Mouse (Mus musculus): ENCODE measurements at regions not wholly inside any gene's neighbourhood (a gene's known extent, or its start where the extent isn't known, plus 50 kb on each side); places are given as distances from the start of the nearest gene placed in this dataset.

DNA sequence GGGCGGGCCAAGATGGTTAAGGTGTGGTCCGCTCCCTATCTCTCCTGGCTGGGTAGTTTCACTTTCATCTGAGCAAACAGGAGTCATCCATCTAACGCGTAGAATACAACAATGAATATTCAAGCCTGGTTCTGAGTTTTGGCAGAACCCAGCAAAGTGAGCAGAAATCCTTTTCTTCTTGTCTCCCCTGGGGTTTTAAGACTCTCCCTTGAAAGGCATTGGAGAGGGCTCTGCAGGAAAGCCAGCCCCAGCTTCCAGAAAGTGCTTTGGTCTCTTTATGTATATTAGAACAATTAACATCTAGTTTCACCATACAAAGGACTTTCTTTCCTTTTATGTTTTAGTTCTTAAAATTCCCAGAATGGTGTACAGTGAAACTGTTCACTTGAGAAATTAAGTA is 458.5 kb upstream of the Gm765 start:
- no peak for ATAC-seq
- no peaks in the 10 kb centered on the region for H3K9me3 ChIP-seq (replicated peaks)
- WGBS = 62% methylated on average over 4 of the region's 4 CpGs

DNA sequence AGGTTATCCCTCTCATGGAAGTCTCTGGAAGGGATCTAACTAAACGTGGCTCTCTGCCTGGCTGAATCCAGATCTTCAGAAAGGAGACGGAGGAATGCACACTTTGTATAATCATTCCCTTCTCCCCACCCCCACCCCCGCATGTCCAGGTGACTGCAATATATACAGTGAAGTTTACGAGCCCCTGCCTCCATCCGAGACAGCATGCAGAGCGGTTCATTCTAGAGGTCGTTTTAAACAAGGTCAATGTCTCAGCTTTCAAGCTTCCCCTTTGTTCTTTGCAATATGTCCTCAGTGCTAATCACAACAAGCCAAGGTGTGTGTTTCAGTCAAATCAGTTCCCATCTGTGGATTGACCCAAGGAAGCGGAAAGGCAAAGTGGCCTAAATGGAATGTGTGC is 457.5 kb upstream of the Gm765 start:
- no peak for ATAC-seq
- WGBS = 79% methylated on average over 8 of the region's 8 CpGs

More for the DNA sequence above, 458.5 kb upstream of the Gm765 start:
- peaks cover 2% of the 10 kb centered on the region; the same call in 1 of the 2 replicates for H3K4me1 ChIP-seq
- no peak overlapping the region for H3K27ac ChIP-seq
- H3K4me2 ChIP-seq = no peak overlapping the region
- no peak overlapping the region for H3K9ac ChIP-seq
- no peak overlapping the region for H3K4me3 ChIP-seq
- H3K36me3 ChIP-seq (ENCODE audit: poor library complexity, severe bottlenecking) = no peaks in the 10 kb centered on the region
- H3K27me3 ChIP-seq = no peaks in the 10 kb centered on the region

DNA sequence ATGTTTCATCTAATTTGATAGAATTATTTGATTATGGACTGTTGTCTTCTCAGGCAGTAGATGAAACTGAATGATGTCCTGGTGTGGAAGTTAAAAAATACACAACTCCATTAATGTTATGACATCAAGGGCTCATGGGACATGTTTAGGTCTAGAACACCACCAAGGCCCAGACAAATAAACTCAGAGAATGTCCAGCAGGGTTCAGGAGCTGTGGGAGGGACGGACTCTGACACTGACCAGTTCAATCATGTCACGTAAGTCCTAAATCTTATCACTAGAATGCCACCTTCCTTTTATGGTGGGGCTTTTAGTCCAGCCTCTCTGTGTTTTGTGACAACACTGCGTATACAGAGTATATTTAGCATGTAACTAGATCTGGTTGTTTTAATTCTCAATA is 455.2 kb upstream of the Gm765 start:
- no peak for ATAC-seq
- Histone ChIP-seq H3K9me3 (replicated peaks) (no peaks in the 10 kb centered on the region), H3K4me2 (no peak overlapping the region), H3K4me3 (no peak overlapping the region), H3K9ac (no peak overlapping the region), H3K4me1 (peaks cover 2% of the 10 kb centered on the region; the same call in 1 of the 2 replicates), H3K27ac (no peak overlapping the region), H3K27me3 (no peaks in the 10 kb centered on the region), H3K36me3 (ENCODE audit: poor library complexity, severe bottlenecking) (no peaks in the 10 kb centered on the region)
- WGBS = 93% methylated on average over 3 of the region's 3 CpGs

More for the DNA sequence above, 457.5 kb upstream of the Gm765 start:
- H3K4me2 ChIP-seq = no peak overlapping the region
- no peaks in the 10 kb centered on the region for H3K27me3 ChIP-seq
- no peaks in the 10 kb centered on the region for H3K9me3 ChIP-seq (replicated peaks)
- no peak overlapping the region for H3K4me3 ChIP-seq
- H3K4me1 ChIP-seq = peaks cover 2% of the 10 kb centered on the region; the same call in 1 of the 2 replicates
- H3K36me3 ChIP-seq (ENCODE audit: poor library complexity, severe bottlenecking) = no peaks in the 10 kb centered on the region
- no peak overlapping the region for H3K27ac ChIP-seq
- H3K9ac ChIP-seq = no peak overlapping the region

DNA sequence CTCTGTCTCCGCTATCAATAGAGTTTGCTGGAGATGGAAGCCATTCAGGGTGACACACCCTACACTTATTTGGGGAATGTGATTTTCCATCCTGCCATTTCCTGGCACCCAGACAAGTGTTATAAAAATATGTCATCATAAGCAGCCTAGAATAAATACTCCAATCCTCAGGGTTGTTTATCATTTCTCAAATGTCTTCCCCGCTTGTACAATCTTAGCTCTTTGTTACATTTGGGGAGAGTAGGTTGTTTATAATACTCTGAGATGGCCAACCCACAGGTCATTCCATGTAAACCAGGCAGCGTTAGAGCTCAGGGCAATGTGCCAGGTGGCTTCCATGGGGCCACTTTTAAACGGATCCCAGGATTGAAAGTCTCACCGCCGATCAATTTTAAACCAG is 454.8 kb upstream of the Gm765 start:
- Histone ChIP-seq H3K36me3 (ENCODE audit: poor library complexity, severe bottlenecking) (no peaks in the 10 kb centered on the region), H3K27ac (no peak overlapping the region), H3K9me3 (replicated peaks) (no peaks in the 10 kb centered on the region), H3K9ac (no peak overlapping the region), H3K4me2 (no peak overlapping the region), H3K4me3 (no peak overlapping the region), H3K27me3 (no peaks in the 10 kb centered on the region), H3K4me1 (peaks cover 2% of the 10 kb centered on the region; the same call in 1 of the 2 replicates)
- ATAC-seq = no peak
- whole genome bisulfite sequencing = 83% methylated on average over 6 of the region's 6 CpGs

DNA sequence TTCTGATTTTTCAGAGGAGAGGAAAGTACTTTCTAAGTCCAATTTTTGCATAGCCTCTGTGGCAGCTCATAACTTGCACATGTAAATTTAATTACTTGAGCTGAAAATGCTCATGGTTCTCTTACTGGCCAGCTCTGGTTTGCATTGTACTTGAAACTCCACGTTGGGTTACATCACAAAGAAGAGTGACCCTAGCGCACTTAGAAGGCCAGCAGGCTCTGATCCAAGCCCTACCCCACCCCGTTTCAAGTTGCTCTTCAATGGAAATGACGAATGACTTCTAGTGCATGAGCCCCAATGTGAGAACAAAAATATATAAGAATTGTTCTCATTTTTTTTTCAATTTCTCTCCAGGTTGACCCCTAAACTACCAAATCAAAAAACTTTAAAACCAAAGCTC is 454.1 kb upstream of the Gm765 start:
- ATAC-seq = no peak
- H3K4me1 ChIP-seq = peaks cover 2% of the 10 kb centered on the region; the same call in 1 of the 2 replicates
- no peak overlapping the region for H3K4me3 ChIP-seq
- H3K27me3 ChIP-seq = no peaks in the 10 kb centered on the region
- no peaks in the 10 kb centered on the region for H3K36me3 ChIP-seq (ENCODE audit: poor library complexity, severe bottlenecking)
- no peaks in the 10 kb centered on the region for H3K9me3 ChIP-seq (replicated peaks)
- H3K4me2 ChIP-seq = no peak overlapping the region
- no peak overlapping the region for H3K27ac ChIP-seq
- H3K9ac ChIP-seq = no peak overlapping the region
- WGBS = 72% methylated on average over 4 of the region's 4 CpGs

DNA sequence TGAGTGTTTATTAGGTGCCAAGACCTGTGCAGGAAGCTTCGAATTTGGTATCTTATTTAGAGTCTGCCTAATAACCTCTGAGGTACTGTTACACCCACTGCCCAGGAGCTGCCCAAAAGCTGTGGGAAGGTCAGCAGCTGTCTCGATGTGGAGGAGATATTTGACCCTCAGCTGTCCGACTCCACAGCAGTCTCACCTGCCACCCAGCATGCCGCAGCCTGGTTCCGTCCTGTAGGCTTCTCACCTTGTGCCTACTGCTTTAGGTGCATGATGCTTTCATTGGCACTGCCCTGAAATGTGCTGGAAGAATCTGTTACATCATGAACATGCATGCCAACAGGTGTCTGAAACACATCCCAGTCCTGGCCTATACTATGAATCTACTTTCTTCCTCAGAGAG is 444.9 kb upstream of the Gm765 start:
- H3K4me2 ChIP-seq = no peak overlapping the region
- no peaks in the 10 kb centered on the region for H3K9me3 ChIP-seq (replicated peaks)
- no peak overlapping the region for H3K4me3 ChIP-seq
- H3K27me3 ChIP-seq = no peaks in the 10 kb centered on the region
- no peaks in the 10 kb centered on the region for H3K4me1 ChIP-seq
- H3K27ac ChIP-seq = no peak overlapping the region
- no peak for ATAC-seq
- whole genome bisulfite sequencing = 89% methylated on average over 5 of the region's 5 CpGs
- no peak overlapping the region for H3K9ac ChIP-seq
- H3K36me3 ChIP-seq (ENCODE audit: poor library complexity, severe bottlenecking) = no peaks in the 10 kb centered on the region

DNA sequence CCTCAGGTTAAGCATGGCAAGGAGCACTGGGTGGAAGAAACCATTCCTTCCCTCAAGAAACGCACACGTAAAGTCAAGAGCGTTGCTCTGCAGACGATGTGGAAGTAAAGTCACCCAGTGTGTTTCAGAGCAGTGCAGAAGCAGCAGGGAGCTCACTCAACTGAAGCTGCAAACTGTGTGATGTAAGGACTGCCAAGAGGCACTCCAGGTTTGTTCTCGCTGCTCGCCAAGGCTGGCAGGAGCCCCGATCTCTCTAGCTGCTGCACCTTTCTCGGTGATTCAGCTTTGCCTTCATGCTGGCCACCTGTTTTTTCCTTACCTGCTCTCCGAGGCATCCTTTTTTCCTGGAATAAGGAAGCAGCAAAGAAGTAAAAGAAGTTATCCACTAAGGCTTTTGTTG is 439.5 kb upstream of the Gm765 start:
- ATAC-seq = no peak
- Histone ChIP-seq H3K4me2 (no peak overlapping the region), H3K9ac (no peak overlapping the region), H3K27me3 (peaks cover 27% of the 10 kb centered on the region), H3K27ac (no peak overlapping the region), H3K36me3 (ENCODE audit: poor library complexity, severe bottlenecking) (no peaks in the 10 kb centered on the region), H3K4me3 (no peak overlapping the region), H3K4me1 (no peaks in the 10 kb centered on the region), H3K9me3 (replicated peaks) (no peaks in the 10 kb centered on the region)
- whole genome bisulfite sequencing = 84% methylated on average over 9 of the region's 9 CpGs

DNA sequence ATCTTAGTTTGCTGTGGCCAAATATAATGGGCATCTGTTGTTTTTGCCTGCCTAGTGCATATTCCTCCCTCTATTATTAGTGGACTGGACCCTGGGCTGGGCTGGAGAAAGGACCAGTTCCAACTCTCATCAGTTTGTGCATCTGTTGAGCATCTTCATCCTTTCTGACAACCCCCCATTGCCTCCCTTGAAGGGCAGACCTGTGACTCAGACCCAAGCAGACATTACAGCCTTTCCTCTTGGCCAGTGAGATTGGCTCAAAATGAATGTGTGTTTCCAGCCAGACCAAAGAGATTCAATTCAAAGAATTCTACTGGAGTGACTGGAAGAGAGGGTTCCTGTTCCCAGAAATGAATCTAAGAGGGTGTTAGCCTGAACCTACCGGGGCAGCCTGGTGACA is 433.2 kb upstream of the Gm765 start:
- no peak overlapping the region for H3K4me2 ChIP-seq
- no peak for ATAC-seq
- no peaks in the 10 kb centered on the region for H3K36me3 ChIP-seq (ENCODE audit: poor library complexity, severe bottlenecking)
- H3K9me3 ChIP-seq (replicated peaks) = no peaks in the 10 kb centered on the region
- no peak overlapping the region for H3K9ac ChIP-seq
- no peak overlapping the region for H3K4me3 ChIP-seq
- 89% methylated on average over 1 of the region's 1 CpGs for WGBS
- H3K27ac ChIP-seq = no peak overlapping the region
- H3K4me1 ChIP-seq = no peaks in the 10 kb centered on the region
- H3K27me3 ChIP-seq = peaks cover 70% of the 10 kb centered on the region

DNA sequence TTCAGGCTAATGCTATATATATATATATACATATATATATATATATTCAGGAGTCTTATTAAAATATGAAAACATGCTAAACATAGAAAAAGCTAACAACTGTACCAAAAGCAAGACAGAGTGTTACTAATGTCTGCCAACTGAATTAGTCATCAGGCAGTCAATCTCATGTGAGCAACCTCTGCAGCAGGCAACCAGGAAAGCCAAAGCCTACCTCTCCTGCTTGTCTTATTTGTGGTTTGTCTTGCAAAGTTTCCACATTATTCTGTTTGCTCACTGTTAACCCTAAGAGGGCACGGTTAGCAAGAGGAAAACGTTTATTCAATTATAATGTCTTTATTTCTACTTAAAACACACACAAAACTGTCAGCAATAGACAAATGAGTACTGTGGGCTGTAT is 427.4 kb upstream of the Gm765 start:
- no peak overlapping the region for H3K27ac ChIP-seq
- ATAC-seq = no peak
- no peak overlapping the region for H3K9ac ChIP-seq
- H3K4me1 ChIP-seq = peaks cover 25% of the 10 kb centered on the region
- H3K36me3 ChIP-seq (ENCODE audit: poor library complexity, severe bottlenecking) = no peaks in the 10 kb centered on the region
- H3K27me3 ChIP-seq = peaks cover 68% of the 10 kb centered on the region
- no peaks in the 10 kb centered on the region for H3K9me3 ChIP-seq (replicated peaks)
- H3K4me2 ChIP-seq = no peak overlapping the region
- no peak overlapping the region for H3K4me3 ChIP-seq
- 84% methylated on average over 2 of the region's 2 CpGs for WGBS

DNA sequence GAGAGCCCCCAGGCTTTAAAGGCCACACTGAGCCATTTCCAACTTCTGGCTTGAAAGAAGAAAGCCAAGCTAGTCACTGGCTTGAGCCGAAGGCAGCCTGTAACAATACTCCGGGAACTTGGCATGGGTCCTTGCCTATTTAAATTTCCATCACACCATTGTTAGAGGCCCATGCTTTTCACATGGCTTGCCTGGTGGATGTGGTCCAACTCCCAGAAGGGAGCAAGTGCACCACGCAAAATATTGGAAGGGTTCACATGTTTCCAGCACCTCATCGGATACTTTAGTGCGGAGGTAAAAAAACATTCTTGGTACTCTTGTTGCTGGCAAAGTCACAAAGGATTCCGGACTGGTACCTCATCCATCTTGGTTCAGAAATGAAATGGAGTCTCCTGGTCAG is 426.8 kb upstream of the Gm765 start:
- no peak overlapping the region for H3K27ac ChIP-seq
- no peak overlapping the region for H3K4me3 ChIP-seq
- no peaks in the 10 kb centered on the region for H3K36me3 ChIP-seq (ENCODE audit: poor library complexity, severe bottlenecking)
- H3K4me1 ChIP-seq = peaks cover 25% of the 10 kb centered on the region
- peaks cover 64% of the 10 kb centered on the region for H3K27me3 ChIP-seq
- H3K4me2 ChIP-seq = no peak overlapping the region
- no peak for ATAC-seq
- H3K9ac ChIP-seq = no peak overlapping the region
- WGBS = 48% methylated on average over 6 of the region's 6 CpGs
- H3K9me3 ChIP-seq (replicated peaks) = no peaks in the 10 kb centered on the region

DNA sequence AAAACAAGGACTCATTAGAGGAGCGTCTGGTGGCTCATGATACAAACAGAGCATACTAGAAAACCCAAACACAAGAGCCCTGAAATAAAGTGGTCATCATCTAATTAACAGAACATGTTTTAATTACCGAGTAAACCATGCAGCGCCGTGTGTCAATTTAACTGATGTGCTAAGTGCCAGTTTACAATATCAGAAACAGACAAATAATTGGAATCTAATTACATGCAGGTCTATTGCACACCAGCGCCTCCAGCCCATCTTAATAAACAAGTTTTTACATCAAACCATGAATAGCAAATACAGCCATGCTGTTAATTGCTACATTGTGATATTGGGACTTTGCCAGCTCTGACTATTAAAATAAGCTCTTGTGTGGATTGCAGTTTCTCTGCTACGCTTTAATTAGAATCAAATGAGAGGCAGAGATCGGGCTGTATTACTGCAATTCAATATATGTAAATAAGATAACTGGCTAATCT is 425.3 kb upstream of the Gm765 start:
- Histone ChIP-seq H3K4me1 (peaks cover 25% of the 10 kb centered on the region), H3K9ac (no peak overlapping the region), H3K27ac (no peak overlapping the region), H3K9me3 (replicated peaks) (no peaks in the 10 kb centered on the region), H3K27me3 (peaks cover 56% of the 10 kb centered on the region), H3K4me2 (no peak overlapping the region), H3K36me3 (ENCODE audit: poor library complexity, severe bottlenecking) (no peaks in the 10 kb centered on the region), H3K4me3 (no peak overlapping the region)
- peak; percentile 96 for ATAC-seq
- 19% methylated on average over 7 of the region's 7 CpGs for WGBS

DNA sequence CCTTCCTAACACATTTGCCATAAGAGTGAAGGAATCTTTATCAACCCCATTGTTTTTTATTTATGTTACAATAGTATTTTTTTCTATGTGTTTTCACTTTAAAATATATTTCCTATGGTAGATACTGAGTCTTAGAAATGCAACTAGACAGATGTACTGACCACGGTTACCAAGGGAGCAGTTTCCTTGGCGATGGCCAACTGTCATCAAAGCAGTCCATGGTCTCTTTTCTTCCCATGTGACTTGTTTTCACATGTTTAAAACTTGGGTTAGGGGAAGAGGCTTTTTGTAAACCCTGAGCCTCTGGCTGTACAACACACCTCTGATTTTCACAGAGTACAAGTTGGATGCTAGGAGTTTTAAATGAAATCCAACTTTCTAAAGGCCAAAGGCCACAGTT is 411.9 kb upstream of the Gm765 start:
- 80% methylated on average over 2 of the region's 2 CpGs for WGBS
- no peaks in the 10 kb centered on the region for H3K4me1 ChIP-seq
- no peak overlapping the region for H3K4me2 ChIP-seq
- peaks cover 14% of the 10 kb centered on the region; the same call in 1 of the 2 replicates for H3K27me3 ChIP-seq
- H3K36me3 ChIP-seq (ENCODE audit: poor library complexity, severe bottlenecking) = no peaks in the 10 kb centered on the region
- ATAC-seq = no peak
- H3K27ac ChIP-seq = no peak overlapping the region
- no peak overlapping the region for H3K9ac ChIP-seq
- no peaks in the 10 kb centered on the region for H3K9me3 ChIP-seq (replicated peaks)
- no peak overlapping the region for H3K4me3 ChIP-seq

DNA sequence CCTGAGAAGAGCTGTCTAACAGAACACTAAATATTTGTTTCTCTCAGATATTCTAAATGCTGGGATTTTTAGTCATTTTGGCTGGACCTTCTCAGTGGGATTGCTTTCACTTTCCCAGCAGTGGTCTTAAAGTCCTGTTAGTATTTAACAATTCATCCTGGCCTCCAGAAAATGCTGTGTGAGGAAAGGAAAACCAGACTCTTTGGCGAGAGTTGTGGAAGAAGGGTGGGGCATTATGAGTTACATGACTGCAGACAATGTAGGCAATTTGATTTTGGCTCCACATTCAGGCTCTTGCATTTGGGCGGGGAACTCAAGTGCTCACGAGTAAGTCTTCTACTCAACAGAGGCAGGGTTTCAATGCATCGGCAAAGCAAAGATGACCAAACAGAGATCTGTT is 406.1 kb upstream of the Gm765 start:
- ATAC-seq = no peak
- 0 out of 2 replicates have a peak, but pooled peaks cover 13% of the 10 kb centered on the region for H3K27me3 ChIP-seq
- H3K27ac ChIP-seq = no peak overlapping the region
- H3K9ac ChIP-seq = no peak overlapping the region
- H3K9me3 ChIP-seq (replicated peaks) = no peaks in the 10 kb centered on the region
- 84% methylated on average over 4 of the region's 4 CpGs for WGBS
- no peak overlapping the region for H3K4me3 ChIP-seq
- no peak overlapping the region for H3K4me2 ChIP-seq
- H3K4me1 ChIP-seq = no peaks in the 10 kb centered on the region
- no peaks in the 10 kb centered on the region for H3K36me3 ChIP-seq (ENCODE audit: poor library complexity, severe bottlenecking)

Data from forebrain, embryonic 13.5 days (tissue).